Mouse (Mus musculus) CH12F3 (cell line): ENCODE results near the gene Pole.

Experiments used
- in situ Hi-C: fragments of 300-500 bp; cut with MboI; formaldehyde crosslinking; loops from 2 replicates; pipeline ENCODE4 v1.14.3; 2020; ENCODE audit warnings: low sequenced_read_pairs

Pole gene

GRCm38 (mm10) chr5:110285770-110286445 lies at the start of gene Pole, which contains the start of gene Pxmp2:
TSS of gene Pole (plus strand) at chr5:110286306.
TSS of gene Pxmp2 (minus strand) at chr5:110286186.
- in situ Hi-C loops, result no loop called here

GRCm38 (mm10) chr5:110244091-110244490 lies 42.0 kb upstream of the Pole start:
- in situ Hi-C loops, result no loop called here

DNA sequence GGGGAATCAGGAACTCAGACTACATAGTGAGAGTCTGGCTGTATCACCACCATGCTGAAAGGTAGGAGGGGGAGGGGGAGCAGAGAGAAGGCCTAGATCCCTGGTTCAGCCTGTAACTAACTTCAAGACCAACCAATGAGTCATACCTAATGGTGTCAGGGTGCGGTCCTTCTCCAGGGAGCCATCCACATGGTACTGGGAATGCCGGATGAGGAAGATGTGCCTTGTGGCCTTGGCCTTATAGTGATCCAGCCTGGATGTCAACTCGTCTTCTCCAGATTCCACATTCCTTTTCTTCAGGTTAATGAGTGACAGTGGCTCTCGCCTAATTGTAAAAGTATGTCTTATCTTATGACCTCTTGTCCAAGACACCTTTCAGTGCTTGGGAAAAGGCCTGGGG lies 19.2 kb upstream of the Pole start:
- in situ Hi-C loops, result no loop called here

DNA sequence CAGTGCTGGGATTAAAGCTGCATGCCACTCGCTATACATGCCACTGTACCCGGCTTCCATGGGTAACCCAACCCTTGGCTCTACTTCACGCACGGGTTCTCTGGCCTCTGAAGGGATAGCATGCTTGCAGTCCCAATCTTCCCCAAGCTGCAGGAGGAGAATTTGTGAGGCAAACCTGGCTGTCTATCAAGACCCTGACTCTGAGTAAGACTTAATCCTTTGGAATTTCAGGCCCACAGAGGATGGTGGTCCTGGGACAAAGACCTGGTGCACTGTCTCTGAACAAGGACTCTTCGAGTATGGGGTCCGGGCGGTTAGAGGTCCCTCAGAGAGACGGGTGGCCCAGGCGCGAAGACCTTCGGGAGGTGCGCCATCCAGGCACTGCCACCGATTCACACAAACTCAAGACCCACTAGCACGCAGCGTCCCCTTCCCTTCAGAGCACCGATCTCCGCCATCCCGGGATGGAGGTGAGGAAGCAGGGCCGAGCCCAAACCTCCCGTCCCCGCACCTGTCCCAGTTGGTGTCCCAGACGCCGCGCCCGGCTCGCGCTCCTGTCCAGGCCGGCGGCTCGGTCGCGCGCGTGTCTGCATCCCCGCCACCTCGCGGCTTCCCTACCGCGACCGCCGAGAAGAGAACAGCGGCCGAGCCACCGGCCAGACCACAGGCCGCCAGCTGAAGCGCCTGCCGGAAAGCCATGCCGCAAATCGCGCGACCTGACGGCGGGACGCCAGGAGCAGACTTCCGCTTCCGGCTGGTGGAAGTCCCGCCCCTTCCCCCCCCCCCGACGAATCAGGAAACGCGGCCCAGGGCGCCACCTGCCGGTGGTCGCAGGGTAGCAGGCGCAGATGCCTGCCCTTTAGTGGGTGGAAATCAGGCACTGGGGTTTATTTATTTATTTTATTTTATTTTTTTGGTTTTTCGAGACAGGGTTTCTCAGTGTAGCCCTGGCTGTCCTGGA lies 16.7 kb upstream of the Pole start, which contains the start of gene Pgam5:
Gene Pgam5, minus strand, starts transcription at position 773 of the 961 bp plus-strand sequence.
- in situ Hi-C loops, result no loop called here

DNA sequence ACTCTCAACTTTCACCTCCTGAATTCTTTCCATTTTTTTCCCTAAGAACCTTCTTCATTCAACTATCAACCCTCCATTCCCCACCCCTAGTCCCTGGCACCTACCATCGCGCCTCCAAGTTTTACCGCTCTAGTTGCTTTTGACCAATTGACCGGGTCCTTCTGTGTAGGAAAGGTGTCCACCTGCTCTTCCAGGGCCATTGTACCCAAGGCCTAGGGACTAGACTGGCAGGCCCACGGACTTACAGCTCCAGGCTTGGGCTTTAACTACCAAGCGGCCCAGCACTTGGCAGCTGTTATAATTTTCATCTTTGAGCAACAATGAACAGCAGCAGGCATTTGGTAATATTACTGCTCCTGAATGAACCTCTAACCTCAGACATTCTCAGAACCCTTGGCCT lies 15.9 kb upstream of the Pole start:
- in situ Hi-C loops, result no loop called here

GRCm38 (mm10) chr5:110274147-110274546 lies 12.0 kb upstream of the Pole start:
- in situ Hi-C loops, result no loop called here

GRCm38 (mm10) chr5:110274846-110275245 lies 11.3 kb upstream of the Pole start:
- in situ Hi-C loops, result no loop called here

GRCm38 (mm10) chr5:110276391-110276790 lies 9.7 kb upstream of the Pole start:
- in situ Hi-C loops, result no loop called here

DNA sequence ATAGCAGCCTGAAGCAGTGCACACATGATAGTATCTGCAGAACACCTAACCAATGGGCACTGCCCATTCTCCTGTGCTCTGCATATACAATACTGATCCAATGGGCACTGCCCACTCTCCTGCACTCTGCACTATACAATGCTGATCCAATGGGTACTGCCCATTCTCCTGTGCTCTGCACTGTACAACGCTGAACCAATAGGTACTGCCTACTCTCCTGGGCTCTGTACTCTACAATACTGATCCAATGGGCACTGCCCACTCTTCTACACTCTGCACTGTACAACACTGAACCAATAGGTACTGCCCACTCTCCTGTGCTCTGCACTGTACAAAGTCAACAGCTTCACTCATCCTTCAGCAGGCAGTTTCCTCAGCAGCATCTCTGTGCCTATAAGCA lies 9.2 kb upstream of the Pole start:
- in situ Hi-C loops, result no loop called here

DNA sequence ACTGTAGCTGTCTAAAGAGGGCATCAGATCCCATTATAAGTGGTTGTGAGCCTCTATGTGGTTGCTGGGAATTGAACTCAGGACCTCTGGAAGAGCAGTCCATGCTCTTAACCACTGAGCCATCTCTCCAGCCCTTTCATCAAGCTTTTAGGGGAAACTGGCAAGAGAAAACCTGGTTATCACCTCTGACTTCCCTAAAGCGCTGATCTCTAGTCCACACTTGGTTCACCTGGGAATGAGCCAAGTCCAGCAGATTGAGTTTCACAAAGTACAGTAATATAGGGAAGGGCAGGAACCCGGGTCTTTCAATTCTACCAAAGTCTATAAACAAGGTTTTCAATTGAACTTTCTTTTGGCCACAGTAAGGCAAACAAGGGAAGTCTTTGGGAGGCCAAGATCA lies 4.1 kb upstream of the Pole start:
- in situ Hi-C loops, result no loop called here

- in situ Hi-C loops, result no loop called here
Measured at GRCm38 (mm10) chr5:110284536-110284935, 1.6 kb upstream of the Pole start.

GRCm38 (mm10) chr5:110285156-110285555 lies 950 bp upstream of the Pole start:
- in situ Hi-C loops, result no loop called here

DNA sequence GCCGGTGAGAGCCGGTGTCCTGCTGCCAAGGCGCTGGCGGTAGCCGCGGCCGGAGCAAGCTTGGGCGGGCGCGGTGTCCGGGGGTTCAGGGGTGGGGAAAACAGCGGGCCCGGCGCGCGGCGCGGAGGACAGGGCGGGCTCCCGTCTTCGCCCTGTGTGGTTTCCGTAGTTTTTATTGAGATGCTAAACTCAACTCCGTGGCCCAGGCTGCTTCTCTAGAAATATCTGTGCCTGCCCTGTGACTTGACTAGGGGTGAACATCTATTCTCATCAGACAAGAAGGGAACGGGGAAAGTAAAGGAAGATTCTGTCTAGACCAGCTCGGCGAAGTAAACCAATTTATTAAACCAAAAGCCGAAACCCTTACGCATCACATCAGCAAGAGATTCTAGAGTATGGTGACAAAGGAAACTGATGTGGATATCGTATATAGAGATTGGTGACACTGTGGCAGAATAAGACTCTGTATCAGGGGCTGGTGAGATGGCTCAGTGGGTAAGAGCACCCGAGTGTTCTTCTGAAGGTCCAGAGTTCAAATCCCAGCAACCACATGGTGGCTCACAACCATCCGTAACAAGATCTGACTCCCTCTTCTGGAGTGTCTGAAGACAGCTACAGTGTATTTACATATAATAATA lies 459 bp downstream of the Pole start:
- in situ Hi-C loops, result no loop called here

GRCm38 (mm10) chr5:110287084-110287475 lies 974 bp downstream of the Pole start:
- in situ Hi-C loops, result no loop called here

GRCm38 (mm10) chr5:110291649-110292048 lies 5.5 kb downstream of the Pole start:
- in situ Hi-C loops, result no loop called here

- in situ Hi-C loops, result no loop called here
Measured at GRCm38 (mm10) chr5:110296637-110297036, 10.5 kb downstream of the Pole start.

DNA sequence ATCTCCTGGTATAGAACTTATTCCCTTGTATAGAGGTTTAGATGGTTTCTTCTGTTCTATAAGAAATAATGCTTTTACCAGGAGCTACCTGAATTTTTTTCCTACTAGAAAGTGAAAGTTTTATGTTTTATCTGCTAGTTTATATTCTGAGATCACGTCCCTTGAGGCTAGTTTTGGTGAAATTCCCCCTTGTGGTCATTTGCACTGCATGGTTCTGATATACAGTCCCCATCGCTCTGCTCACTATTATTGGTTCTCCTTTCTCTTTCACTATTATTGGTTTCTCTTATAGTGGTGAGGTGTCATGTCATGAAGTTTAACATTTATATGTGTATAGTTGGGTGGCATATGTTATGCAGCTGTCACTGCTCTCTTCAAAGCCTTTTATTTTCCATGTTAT lies 14.5 kb downstream of the Pole start:
- in situ Hi-C loops, result no loop called here

- in situ Hi-C loops, result no loop called here
Measured at GRCm38 (mm10) chr5:110308861-110309260, 22.8 kb downstream of the Pole start.

GRCm38 (mm10) chr5:110313127-110313526 lies 27.0 kb downstream of the Pole start:
- in situ Hi-C loops, result no loop called here

DNA sequence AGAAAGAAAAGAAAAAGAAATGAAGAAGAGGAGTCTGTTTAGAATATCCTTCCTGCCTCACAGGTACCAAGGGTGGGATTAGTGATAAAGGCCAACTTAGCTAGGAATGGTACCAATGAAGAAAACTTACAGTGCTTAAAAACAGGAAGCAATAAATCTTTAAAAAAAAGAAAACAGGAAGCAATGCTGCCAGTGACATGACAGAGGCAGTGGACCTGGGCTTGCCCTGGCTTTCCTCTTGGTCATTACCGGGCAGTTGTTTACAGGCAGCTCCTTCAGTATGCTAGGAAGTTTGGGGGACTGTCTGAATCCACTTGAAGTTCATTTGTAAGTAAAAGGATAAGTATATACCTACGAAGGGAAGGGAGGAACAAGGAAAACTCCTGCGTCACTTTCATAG lies 44.4 kb downstream of the Pole start:
- in situ Hi-C loops, result no loop called here

DNA sequence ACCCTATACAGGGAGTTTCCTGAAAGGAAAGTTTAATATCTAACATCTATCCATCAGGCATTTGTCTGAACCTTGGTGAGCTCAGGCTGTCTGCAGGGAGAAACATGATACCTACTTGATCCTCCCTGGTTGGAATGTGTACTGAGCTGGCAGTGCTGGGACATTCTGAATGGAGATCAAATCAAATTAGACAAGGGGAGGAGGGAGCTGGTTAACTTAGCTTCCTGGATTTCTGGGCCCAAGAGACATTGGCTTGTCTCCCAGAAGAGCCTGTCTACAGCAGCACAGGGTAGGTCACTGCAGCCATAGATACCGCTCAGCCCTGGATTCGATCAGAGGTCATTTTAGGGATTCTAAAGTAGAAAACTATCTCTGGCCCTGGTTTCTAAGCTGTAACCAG lies 52.7 kb downstream of the Pole start:
- in situ Hi-C loops, result no loop called here
